Mouse (Mus musculus) right cerebral cortex, postnatal 36 days (tissue): ENCODE results near the gene Cnot8.

Experiments used
- DNase-seq, 2 experiments: peaks; one replicate each; pipeline ENCODE4 v3.0.0; 2022; ENCODE audit warnings: low spot score in 2 of 2, mixed read lengths in 1 of 2

The Cnot8 gene

DNA sequence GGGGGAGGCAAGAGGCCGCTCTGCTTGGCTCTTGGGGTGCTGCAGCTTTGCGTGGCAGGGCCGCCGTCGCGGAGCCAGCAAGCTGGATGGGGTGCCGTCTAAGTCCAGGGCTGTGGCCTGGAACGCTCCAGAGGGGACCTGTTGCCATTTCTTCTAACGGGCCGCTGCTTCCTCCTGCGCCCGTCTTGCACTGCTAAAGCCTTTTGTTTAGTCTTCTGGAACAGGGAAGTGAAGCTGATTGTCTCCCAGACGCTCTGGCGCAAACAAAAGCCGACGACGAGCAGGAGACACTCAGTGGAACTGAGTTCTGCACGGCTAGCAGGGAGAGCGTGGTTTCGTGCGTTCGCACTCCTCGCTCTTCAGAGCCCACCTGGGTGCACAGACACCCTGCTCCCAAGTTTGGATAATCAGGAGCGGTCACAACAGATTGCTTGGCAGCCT lies 418 bp downstream of the Cnot8 start:
- DNase-seq = peak in 1 of 2 experiments; percentile 25

DNA sequence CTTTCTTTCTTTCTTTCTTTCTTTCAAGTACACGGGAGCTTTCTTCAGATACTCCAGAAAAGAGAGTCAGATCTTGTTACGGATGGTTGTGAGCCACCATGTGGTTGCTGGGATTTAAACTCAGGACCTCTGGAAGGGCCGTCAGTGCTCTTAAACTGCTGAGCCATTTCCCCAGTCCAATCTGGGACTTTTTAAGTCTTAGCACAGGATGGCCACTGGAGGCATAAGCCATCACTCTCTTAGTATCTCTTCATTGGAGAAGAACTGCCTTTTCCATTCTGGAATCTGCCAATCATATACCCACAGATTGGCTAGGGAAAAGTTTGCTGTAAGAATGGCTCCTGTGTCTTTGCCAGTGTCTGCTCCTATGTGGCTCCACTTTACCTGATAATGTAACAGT lies 3.1 kb downstream of the Cnot8 start:
- DNase-seq = no peak

DNA sequence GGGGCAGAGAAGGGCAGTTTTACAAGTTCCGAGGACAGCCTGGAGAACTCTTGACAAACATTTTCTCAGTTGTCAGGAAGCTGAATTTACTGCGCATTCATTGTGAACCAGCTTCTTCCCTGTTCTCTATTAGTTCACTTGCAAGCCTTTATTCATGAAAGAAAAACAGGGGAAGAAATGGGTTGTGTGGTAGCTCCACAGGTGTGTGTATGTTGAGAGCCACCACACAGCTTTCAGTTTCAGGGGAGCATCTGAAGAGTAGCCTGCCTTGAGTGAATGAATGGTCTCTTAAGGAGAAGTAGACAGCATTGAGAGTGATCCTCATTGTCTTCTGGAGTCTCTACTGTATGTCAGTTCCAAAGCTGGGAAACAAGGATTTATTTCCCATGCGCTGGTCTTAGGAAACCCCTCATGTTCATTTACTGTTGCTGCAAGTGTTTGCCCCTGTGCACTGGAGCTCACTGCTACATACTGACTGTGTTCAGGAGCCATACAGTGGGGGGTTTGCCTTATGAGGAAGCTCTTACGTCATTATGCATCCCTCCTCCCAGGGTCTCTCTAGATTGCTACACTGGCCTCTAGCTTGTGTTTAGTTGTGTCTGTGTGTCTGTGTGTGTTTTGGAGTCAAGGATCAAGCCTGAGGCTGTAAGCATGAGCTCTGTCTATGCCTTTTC lies 3.8 kb downstream of the Cnot8 start:
- DNase-seq = no peak

DNA sequence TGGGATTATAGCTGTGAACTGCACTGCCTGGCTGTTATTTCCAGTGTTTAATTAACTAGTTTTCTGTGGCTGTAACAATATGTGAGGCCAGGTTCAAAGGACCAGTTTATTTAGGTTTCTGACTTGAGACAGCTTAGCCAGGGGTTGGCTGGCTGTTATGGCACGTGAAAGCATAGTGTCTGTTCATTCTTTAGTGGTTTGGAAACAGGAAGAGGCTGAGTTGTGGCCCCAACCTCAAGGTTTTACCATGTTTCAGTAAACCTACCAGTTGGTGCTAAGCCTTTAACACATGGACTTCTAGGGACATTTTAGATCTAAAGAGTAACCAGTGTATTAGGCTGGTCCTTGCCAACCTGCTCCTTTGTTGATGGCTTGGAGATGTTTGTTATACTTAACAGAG lies 12.6 kb downstream of the Cnot8 start:
- no peak for DNase-seq

DNA sequence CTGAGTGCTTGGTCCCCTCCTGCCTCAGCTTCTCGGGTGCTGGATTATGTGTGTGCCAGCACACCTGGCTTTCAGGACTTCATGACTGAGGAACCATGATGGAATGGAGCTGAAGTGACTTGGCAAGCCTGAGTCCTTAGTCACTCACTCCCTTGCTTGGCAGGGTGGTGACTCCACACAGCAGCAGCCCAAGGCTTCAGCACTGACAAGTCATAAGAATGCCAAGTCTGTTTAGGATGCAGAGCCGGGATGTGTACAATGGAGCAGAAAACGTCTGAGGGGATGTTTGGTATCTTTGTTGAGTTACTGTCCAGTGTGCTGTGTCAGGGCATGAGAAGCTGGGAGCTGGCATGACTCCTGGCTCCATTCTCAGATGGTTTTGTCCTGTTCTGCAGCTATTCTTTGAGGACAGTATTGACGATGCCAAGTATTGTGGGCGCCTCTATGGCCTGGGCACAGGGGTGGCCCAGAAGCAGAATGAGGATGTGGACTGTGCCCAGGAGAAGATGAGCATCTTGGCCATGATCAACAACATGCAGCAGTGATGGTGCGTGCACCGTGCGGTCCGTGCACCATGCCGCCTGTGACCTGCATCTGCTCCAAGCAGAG lies 13.2 kb downstream of the Cnot8 start:
- no peak for DNase-seq

DNA sequence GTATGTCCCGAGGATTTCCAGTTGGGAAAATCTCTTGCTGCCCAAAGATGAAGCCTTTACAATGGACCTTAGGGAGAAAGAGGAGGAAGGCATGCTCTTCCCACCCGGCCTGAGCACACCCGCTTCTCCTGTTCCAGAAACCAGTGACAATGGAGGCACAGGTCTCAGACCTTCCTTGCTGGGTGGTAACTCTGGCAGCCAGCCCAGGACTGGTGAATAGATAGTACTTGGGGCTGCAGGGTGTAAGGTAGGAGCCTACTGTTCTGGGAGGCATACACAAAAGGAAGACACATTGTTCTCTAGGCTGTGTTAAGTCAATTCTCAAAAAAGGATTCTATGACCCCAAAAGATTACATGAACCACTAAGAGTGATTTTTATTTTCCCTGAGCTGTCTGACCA lies 16.7 kb downstream of the Cnot8 start:
- no peak for DNase-seq

DNA sequence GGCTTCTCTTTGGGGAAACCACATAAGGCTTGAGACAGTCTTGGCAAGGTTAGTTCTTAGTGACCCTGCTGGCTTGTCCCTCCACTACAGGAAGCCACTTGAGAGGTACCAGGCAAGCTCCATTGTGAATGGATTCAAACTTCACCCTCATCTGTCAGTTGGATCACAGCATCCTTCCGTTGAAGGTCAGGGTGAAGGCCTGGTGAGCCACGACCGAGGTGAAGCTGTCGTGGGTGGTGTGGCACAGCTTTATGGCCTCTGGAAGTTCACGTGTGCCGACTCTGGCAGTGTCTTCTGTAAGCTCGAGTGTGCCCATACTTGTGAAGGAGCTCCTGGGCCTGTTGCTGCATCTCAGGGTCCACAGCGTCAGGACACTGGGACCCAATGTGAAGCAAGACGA lies 17.4 kb downstream of the Cnot8 start:
- no peak for DNase-seq

DNA sequence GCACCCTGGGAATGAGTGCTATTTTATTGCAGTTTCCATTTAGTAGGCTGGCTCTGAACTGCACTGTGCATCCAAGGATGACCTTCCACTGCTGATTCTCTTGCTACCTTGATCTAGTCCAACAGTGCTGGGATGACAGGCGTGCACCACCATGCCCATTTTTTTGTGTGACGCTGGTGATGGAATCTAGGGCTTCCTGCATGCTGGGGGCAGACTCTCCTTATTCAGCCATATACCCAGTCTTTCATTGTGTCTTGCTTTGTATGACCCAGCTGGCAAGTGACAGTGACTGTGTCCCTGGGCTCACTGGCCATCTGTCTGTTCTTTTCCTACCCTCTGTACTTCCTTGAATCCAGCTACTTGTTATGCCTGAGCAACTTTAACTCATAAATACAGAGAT lies 19.8 kb downstream of the Cnot8 start:
- DNase-seq = no peak

DNA sequence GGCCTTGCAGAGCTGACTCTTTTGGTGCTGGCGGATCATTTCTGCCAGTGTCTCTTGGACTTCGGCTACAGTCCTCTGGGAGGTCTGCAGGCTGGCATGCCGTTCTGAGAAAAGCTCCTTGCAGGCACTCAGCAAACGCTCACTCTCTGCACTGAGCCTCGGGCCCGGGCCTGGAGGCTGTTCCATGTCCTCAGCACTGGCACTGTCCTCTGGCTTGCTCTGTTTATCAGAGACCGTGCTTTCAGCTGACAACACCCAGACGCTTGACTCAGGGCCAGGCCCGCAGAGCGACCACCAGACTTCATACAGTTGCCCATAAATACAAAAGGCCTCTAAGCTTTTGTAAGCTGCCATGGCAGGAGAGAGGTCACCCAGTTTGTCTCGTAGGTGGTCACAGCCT lies 21.1 kb downstream of the Cnot8 start:
- DNase-seq = no peak

DNA sequence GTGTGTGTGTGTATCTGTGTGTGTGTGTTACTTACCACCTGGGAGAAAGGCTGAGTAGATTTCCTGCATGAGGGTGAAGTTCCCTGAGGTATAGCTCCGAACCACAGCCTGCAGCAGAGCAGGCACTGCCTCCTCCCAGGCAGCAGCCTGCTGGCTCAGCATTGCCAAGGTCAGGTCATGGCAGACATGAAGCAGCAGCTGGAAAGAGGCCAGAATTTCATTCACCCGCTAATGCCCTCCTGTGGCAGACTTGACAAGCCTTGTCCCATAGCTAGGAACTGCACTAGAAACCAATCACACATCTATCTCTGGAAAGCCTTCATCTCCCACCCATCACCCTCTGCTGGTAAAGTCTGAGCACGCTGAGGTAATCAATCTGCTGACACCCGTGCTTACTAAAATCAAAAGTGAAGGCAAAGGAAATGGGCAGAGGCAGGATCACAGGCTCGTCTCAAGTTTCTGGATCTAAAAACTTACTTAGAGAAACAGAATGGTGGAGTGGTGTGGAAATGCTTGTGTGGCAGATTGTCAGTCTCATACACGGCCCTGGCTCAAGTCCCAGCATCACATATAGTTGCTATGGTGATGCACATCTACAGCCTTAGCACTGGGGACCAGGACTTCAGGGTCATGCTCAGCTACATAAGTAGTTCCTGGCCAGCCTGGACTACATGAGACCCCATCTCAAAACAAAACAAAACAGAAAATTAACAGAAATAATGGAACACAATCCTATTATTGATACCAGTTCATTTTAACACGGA lies 22.6 kb downstream of the Cnot8 start:
- DNase-seq = peak in 1 of 2 experiments; percentile 28

DNA sequence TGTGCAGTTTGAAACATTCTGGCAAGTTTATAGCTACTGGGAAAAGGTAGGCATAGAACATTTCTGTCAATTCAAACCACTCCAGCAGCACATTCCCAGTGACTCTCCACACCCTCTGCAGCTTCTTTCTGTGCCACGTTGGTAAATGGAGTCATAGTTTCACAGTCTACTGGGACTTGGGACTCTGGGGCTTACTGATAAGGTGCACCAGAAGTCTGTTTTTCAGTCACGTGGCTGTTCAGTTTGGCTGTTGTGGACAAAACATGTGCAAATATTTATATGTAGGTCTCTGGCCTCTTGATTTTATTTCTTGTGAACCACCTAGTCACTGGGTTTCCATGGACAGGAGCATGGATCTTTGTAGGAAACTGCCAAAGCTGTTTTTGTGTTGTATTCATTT lies 23.6 kb downstream of the Cnot8 start:
- DNase-seq = no peak

DNA sequence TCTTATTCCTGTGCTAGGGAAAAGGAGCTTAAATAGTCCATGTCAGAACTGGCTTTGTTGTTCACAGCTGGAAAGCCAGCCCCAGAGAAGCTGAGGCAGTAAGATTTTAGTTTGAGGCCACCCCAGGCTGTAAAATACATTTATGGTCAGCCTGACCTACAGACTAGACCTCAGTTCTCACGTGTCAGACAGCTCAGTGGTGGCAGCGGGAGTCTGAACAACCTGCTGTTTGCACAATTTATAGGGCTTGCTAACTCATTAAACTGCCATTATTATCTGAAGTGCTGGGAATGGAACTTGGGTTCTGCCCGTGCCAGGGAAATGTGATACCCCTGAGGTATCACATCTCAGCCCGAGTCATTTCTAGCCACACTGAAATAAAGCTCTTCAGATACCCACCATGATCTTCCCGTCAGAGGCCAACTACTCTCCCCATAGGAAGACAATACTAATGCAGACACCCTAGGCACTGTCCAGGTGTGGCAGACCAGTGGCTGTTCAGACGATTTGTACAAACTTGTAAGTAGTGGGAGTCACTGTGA lies 25.4 kb downstream of the Cnot8 start:
- no peak for DNase-seq

DNA sequence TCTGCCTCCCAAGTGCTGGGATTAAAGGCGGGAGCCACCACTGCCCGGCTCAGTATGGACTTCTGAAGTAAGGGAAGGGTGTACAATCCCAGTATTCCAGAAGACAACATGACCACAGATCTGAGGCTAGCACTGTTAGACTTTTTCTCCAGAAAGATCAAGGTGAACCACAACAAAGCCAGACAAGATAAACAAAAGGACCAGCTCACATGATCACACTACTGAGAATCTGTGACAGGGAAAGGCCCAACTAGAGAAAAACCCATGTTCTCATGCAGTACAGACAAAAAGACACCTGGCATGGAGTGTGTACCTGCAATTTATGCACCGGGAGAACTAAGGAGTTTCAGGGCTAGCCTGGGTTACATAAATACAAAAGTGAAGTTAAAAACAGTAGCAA lies 28.1 kb downstream of the Cnot8 start:
- no peak for DNase-seq

DNA sequence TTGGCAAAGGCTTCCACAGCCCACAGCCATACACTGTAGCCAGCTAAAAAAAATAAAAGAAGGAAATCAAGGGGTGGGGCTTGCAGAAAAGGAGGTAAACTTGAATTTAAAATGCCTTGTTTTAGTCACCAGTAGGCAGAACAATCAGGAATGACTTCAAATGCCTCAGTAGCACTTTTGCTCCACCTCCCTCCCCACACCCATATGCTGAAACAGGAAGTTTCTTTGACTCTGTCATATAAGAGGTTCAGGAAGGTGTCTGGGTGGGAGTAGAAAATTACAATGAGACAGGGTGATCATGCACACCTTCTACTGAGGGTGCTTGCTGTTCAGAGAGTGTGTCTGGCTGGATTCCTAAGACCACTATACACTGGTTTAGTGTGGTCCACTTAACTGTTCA lies 30.9 kb downstream of the Cnot8 start:
- no peak for DNase-seq

DNA sequence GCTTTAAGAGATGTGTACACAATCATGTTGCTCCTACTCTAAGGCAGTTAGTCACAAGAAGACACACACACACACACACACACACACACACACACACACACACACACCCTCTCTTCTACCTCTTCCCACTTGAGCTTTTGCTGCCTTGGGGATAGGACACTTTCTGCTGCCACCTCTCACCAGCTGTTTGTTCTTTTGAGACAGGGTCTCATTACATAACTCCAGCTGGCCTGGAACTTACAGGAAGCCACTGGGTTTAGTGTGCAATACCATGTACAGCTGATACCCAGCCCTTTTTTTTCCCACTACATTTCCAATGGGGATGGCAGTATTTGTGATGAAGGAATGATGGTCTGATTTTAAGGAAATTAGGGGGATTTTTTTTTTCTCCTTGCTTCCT lies 31.3 kb downstream of the Cnot8 start:
- DNase-seq = no peak

DNA sequence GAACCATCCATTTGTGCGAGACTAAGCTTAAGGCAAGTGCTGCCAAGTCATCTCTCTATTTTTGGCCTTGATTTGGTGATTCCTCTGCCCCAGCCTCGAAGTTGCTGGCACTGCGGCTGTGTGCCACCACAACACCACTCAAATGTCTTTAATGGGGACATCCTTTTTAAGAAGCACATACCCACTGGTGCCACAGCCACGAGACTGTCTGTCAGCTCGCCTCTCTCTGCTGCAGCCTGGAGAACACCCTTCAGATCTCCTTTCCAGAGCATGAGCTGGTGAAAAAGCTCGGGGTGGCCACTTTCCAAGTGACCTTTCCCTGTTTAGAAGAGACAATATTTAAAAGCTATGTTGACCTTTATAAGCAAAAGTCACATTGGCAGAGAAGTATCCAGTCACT lies 32.7 kb downstream of the Cnot8 start:
- no peak for DNase-seq

DNA sequence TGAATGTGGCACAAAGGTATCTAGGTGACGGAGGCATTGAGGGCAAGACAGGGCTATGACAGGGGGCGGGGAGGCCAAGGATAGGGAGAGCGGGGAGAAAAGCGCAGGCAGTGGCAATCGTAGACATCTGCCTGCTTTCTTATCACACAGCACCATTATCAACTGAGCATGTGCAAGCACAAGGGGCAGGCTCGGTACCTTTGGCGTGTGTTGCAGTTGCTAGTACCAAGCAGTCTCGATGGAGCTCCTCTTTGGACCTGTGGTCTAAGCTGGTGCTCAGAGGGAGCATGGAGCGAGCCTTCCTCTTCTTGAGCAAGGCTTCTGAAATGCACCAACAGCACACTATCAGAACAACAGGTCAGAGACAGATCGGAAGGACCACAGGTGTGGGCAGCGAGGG lies 34.9 kb downstream of the Cnot8 start:
- DNase-seq = no peak

DNA sequence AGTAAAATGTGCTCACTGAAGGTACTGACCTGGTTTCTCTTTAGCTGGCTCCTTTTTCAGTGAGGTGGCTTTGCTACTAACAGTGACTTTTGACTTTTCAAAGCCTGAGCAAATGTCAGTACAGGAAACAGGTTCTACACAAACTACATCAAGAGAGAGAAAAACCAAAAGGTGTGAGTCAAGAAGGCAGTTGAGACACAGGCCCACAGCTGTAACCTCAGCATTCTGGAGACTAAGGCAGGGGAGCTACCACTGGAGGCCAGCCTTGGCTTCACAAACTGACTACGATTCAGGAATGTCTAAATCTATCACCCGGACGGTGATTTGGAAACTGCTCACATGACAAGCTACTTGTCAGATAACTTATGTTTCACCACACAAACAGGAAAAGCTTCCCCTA lies 35.5 kb downstream of the Cnot8 start:
- no peak for DNase-seq

DNA sequence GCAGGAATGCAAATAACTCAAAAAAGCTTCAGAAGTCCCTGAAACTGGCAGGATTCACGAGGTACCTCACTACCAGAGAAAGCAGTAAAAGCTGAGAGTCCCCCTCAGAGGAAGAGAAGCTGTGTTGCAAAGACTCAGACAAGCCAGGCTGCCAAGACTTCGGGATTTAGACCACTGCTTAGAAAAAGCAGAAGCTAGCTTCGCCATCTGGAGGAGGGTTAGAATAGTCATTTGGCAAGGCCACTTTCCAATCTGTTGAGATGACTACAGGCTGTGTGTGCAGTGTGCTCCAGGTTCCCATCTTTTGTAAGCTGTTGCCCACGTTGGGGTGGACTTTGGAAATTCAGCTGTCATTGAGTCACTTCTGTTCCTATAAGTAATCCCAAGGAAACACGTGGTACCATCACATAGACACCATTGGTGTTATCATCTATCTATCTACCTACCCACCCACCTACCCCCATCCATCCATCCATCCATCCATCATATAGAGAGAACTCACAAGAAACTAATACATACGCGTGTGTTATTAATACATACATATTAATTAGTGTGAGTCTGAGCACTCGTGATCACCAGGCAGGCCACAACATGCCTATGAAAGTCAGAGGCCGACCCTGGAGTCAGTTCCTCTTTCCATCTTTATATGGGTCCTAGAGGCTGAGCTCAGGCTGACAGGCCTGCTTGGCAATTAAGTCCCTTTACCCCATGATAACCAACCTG lies 39.9 kb downstream of the Cnot8 start:
- DNase-seq = peak; percentile 33 to 41

DNA sequence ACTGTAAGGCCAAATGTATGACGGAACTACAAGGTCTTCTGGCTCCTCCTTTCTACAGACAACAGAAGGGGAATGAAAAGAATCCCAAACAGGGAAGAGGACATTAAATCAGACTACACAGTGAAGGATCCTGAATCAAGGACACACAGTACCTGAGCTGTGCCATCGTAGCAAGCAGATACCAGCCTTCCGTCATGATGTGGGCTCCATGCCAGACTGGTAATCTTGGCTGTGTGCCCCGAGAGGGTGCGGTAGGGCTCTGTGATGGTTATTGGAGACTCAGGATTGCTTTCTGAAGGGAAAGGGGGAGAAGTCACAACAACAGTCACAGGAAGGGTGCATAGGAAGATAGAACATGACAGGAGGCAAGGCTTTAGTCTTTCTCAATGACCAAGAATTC lies 42.3 kb downstream of the Cnot8 start:
- DNase-seq = no peak

DNA sequence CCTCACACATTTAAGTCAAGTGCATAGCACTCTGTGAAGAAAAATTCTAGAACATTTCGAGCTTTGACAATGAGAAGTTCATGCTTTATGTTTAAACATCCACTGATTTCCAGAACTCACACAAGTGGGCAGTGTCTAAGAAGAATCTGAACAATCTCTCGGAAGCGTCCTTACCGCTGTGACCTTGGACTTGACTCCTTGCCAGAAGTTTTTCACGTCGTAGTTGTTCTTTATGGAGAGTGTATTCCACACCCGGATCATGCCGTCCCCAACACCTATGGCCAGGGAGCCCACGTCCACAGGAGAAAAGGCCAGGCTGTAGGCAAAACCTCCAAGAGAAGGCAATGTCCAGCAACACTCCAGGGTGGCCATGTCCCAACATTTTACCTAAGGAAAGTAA lies 51.5 kb downstream of the Cnot8 start:
- no peak for DNase-seq

DNA sequence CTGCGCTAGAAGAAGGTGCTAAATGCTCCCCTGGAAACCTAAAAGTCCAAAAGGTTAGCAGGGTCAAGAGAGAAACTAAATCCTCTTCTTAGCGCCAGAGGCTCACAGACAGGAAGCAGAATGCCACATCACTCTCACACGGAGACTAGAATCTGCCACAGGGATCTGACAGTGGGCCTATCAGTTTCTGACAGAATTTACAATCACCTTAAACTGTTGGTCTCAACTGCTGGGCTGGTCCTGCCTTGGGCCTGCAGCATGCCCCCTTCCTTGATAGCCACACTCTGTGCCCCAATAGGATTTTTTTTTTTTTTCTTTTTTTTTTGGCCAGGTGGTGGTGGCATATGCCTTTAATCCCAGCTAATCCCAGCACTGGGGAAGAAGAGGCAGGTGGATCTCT lies 52.9 kb downstream of the Cnot8 start:
- DNase-seq = no peak
